Mouse (Mus musculus) gastrocnemius, postnatal 10 days (tissue): Measurements from ENCODE around the gene Efcc1. TPM values are rescaled to one million over a fixed set of nuclear protein-coding genes. Genes with fewer than 3 reads are reported as not detected.

Source experiments
- DNase-seq: peaks from one replicate; pipeline ENCODE4 v3.0.0; 2021; ENCODE audit warnings: mixed read lengths
- total RNA-seq, 2 experiments: library from RNA; stranded (reverse); gene quantifications; 2 replicates each; pipeline ENCODE4 v1.2.3; 2021

Gene Efcc1
- total RNA-seq, 2 experiments from 2014 or later = 1.9 to 2.7 TPM

GRCm38 (mm10) chr6:87804886-87805285 lies 74.2 kb downstream of the Efcc1 start:
- no peak for DNase-seq

GRCm38 (mm10) chr6:87805448-87805847 lies 74.8 kb downstream of the Efcc1 start:
- DNase-seq = no peak

Other genes starting within 250 kb of the Efcc1 start
- 1 to 10 TPM; 3.0 to 3.3 TPM for gene Arhgap25, start 197.6 kb upstream of the Efcc1 start, total RNA-seq
- gene Prokr1, start 140.1 kb upstream of the Efcc1 start, total RNA-seq = 1 to 10 TPM; 3.1 to 3.5 TPM
- gene Aplf, start 58.7 kb upstream of the Efcc1 start, total RNA-seq = 1 to 10 TPM; 3.2 to 3.9 TPM
- gene Gp9, start 47.2 kb downstream of the Efcc1 start, total RNA-seq = not detected
- gene Rab43, start 81.3 kb downstream of the Efcc1 start, total RNA-seq = 10 to 100 TPM; 10.1 to 14.9 TPM
- 1 to 10 TPM; 1.7 to 2.5 TPM for gene Gm45140, start 104.9 kb downstream of the Efcc1 start, total RNA-seq
- gene Isy1, start 107.9 kb downstream of the Efcc1 start, total RNA-seq = 10 to 100 TPM; 22.0 to 26.9 TPM
- gene Cnbp, start 120.2 kb downstream of the Efcc1 start, total RNA-seq = 100 to 1,000 TPM; 444 to 488 TPM
- gene Copg1, start 156.9 kb downstream of the Efcc1 start, total RNA-seq = 10 to 100 TPM; 51.6 to 63.7 TPM
- gene Hmces, start 183.1 kb downstream of the Efcc1 start, total RNA-seq = 10 to 100 TPM in 1 of 2 experiments, 1 to 10 TPM in 1; 8.1 to 11.7 TPM